Mouse (Mus musculus) heart, postnatal 25 days (tissue): ENCODE results near the gene Opcml. TPM values are rescaled to one million over a fixed set of nuclear protein-coding genes. Genes with fewer than 3 reads are reported as not detected.

Source experiments
- DNase-seq: peaks from one replicate; pipeline ENCODE4 v3.0.0; 2022; ENCODE audit warnings: low spot score
- intact Hi-C: fragments of 180-260 bp; cut with DNase I; formaldehyde crosslinking; loops from one replicate; pipeline ENCODE4 v1.15.1; 2025
- total RNA-seq, 2 experiments: library from RNA; stranded (reverse); gene quantifications; 2 replicates each; pipeline ENCODE4 v1.2.3; 2021

The Opcml gene
- under 1 TPM; 0.89 to 0.96 TPM for total RNA-seq

- no peak for DNase-seq
- intact Hi-C loops, result no loop called here
Observed at GRCm38 (mm10) chr9:27790725-27791638, at the start of gene Opcml. Gene Opcml (plus strand): TSS chr9:27790775.

- no peak for DNase-seq
- intact Hi-C loops, result no loop called here
Observed at GRCm38 (mm10) chr9:27758709-27759108, 31.9 kb upstream of the Opcml start.

- DNase-seq, result no peak
- intact Hi-C loops, result no loop called here
Observed at GRCm38 (mm10) chr9:27761196-27761595, 29.4 kb upstream of the Opcml start.

DNA sequence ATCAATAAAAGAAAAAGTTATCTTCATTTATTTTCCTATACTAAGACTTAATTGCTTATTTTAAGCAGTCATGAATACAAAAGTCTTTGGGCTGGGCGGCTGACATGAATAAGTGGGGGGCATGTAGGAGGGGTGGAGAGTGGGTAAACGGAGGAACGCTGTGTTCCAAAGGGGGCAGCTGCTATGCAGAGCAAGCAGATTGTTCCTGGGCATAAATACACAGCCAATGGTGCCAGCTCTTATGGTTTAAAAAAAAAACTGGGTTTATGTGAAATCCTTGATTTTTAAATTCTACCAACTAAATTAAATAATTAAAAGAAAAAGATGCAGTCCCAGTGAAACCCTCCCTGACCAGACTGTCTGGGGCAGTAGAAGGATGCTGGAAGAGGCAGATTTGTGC, 24.1 kb upstream of the Opcml start:
- intact Hi-C loops, result no loop called here
- no peak for DNase-seq

- no peak for DNase-seq
- intact Hi-C loops, result no loop called here
Observed at GRCm38 (mm10) chr9:27767196-27767900, 23.2 kb upstream of the Opcml start.

DNA sequence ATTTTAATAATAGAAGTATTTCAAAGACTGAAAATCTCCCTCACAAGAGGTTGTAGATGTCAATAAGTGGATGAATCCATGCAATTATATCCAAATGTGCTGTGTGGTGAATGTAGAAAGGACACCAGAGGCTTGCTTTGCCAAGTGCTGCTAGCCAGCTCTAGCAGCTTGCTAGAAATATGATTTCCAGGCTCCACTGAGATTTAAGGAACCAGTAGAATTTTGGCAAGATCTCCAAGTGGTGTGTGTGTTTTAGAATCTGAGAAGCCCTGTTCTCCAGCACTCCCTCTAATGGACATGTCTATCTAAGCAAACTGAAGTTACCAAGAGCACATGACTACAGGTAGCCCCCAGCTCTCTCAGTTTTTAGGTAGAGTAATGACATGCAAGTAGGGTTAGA, 21.8 kb upstream of the Opcml start:
- intact Hi-C loops, result no loop called here
- DNase-seq, result no peak

DNA sequence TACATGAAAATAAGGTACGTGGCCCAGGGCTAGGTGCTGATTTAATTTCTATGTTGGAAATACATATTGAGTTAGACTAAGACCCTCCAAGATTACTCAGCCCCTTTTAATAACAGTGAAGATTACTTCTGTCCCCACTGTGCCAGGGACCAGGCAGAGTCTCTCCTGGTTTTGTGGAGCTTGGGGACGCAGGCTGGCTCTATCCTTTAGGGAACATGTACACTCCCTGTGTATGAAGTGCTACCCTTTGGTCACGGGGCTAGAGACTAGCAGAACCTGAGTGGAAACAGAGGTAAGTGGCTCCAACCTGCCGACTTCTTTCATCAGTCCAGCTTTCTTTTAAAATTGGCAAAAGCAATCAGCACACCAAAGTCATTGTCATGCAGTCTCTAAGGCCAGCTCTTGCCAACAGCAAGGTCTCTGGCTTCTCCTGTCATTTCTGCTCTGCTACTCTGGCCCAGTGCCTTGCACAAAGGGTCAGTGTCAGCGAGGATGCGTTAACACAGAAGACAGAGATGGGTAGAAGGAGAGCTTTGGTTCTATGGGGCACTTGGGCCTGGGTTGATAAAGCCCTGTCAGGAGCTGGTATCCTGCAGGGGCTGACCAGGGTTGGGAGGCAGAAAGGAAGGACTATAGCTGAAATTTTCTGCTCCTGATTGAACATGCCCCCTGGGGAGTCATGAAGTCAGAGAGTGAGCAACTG, 9.1 kb upstream of the Opcml start:
- DNase-seq, result no peak
- intact Hi-C loops, result no loop called here

DNA sequence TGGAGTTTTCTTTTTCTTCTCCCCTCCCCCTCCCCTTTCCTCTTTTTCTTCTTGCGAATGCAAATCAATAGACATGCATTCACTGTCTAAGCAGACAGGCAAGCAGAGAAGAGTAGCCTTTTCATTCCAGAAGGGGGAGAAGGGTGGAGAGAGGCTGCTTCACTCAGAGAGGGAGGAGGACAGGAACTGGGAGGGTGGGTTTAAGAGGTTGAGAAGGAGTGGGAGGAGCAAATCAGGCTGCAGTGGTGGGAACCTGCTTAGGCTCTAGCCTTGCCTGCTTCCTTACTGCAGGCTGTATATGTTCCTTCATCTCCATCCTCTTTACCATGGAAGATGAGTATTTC, 8.6 kb upstream of the Opcml start:
- intact Hi-C loops, result no loop called here
- DNase-seq, result no peak

- DNase-seq, result no peak
- intact Hi-C loops, result no loop called here
Observed at GRCm38 (mm10) chr9:27791639-27791966, 1.0 kb downstream of the Opcml start.

GRCm38 (mm10) chr9:27792226-27792625, 1.7 kb downstream of the Opcml start:
- intact Hi-C loops, result no loop called here
- DNase-seq, result no peak

DNA sequence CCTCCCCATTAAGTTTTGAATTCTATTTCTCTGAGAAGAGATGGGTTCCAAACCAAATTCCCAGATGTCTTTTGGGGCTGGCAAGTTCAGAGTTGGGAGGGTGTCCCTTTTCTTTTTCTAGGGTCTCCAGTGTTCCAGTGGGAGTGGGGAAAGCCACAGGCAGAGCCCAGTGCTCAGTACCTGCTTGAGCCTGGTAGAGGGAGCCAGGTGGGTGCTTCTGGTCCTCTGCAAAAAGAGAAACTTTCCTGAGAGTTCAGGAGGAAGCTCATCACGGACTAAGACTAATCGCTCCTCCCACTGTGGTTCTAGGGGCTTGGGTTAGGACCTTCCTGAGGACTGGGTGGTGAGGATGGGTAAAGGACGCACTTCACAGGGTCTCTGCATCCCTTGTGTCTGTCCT, 2.4 kb downstream of the Opcml start:
- intact Hi-C loops, result no loop called here

DNA sequence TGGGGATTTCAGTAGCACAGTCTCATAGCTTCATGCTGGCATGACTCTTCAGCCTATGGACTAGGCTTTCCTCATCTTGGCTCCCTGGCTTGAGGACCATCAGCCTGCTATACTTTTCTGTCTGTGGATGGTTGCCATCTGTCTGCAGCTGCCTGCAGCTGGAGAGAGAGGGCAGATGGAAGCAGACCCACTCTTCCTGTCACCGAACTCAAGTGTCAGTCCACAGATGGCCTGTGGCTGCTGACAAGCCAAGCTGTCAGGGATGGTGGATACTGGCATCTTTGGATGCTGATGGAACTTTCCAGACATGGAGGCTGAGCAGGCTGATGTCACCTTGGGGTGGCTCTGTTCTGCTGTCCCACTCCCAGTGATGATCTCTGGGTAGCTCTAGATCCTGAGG, 6.0 kb downstream of the Opcml start:
- intact Hi-C loops, result no loop called here
- DNase-seq, result no peak

More for the DNA sequence above, 2.4 kb downstream of the Opcml start:
- no peak for DNase-seq

- intact Hi-C loops, result no loop called here
- no peak for DNase-seq
Observed at GRCm38 (mm10) chr9:27800992-27801391, 10.4 kb downstream of the Opcml start.

GRCm38 (mm10) chr9:27801807-27802206, 11.2 kb downstream of the Opcml start:
- no peak for DNase-seq
- intact Hi-C loops, result no loop called here

- no peak for DNase-seq
- intact Hi-C loops, result no loop called here
Observed at GRCm38 (mm10) chr9:27802379-27802778, 11.8 kb downstream of the Opcml start.

DNA sequence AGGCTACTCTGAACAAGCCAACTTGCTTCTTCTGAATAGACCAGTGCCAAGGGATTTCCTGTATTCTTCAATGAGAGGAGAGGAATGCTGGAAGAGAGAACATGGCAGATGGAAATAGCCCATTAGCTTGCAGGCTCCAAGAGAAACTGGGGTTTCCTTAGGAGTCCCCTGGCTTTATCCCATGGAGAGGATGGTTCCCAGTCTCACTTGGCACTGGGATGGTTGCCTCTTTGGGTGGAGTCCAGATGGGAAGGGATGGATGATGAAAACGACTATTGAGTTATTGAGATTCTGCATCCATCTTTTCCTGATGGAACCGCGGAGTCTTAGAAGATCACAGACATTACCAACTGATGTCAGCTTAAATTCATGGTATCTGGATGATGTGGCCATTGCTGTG, 13.9 kb downstream of the Opcml start:
- intact Hi-C loops, result no loop called here
- no peak for DNase-seq

DNA sequence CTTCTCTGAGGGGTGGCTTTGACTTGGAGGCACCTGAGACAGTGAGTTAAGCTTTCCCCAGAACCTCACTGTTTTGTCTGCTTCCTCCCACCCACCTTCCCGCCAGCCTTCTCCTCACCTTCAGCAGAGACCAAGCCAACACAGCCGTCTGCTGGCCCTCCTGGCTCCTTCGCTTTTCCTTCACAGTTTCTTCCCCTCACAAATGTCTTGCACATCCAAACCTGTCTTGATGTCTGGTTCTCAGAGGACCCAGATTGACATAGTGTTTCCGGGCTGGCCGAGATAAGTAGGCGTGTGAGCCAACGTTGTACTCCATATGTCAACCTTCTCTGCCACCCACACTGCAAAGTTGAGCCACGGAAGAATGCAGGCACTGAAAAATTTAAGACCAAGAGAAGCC, 19.2 kb downstream of the Opcml start:
- intact Hi-C loops, result no loop called here
- no peak for DNase-seq

DNA sequence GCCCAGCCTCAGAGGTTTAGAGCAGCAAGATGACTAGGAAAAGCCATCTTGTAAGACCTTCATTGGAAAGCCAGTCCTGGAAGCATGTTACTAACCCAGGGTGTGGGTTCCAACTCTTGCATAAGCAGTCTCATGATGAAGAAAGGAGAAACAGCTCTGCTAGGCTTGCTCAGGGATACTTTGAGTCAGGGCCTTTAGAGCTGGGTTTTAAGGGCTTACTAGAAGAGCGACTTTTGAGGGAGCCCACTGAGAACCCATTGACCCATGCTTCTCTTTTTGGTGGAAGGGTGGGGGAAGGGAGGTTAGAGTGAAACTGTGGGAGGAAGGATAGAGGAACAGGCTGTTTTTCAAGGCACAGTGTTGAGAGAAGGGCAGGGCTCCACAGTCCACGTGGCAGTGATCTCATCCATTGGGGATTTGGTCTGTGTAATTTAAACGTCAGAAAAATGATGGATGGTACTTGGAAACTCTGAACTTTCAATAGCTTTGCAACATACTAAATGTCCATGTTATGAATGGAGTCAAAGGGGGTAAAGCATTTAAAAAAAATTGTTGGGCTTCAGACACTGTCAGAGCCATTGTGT, 22.7 kb downstream of the Opcml start:
- intact Hi-C loops, result no loop called here
- DNase-seq, result no peak

- no peak for DNase-seq
- intact Hi-C loops, result no loop called here
Observed at GRCm38 (mm10) chr9:27814161-27814560, 23.6 kb downstream of the Opcml start.

GRCm38 (mm10) chr9:27821197-27821596, 30.6 kb downstream of the Opcml start:
- no peak for DNase-seq
- intact Hi-C loops, result no loop called here

GRCm38 (mm10) chr9:27822681-27823080, 32.1 kb downstream of the Opcml start:
- intact Hi-C loops, result no loop called here
- DNase-seq, result no peak
